Mouse (Mus musculus) spleen, adult 12 weeks (tissue): ENCODE results near the gene Hectd2.
A peak's percentile ranks its signal among the peaks of the same experiment; 100 is the strongest.

Source experiments
- DNase-seq: peaks from one replicate; pipeline ENCODE4 v3.0.0; 2022; ENCODE audit warnings: low spot score

Gene Hectd2

GRCm38 (mm10) chr19:36554046-36554784 is at the start of gene Hectd2:
Gene Hectd2 (plus strand): TSS chr19:36554639.
- DNase-seq, result peak; percentile 11

- DNase-seq, result no peak
These were observed 49.7 kb upstream of the Hectd2 start for GRCm38 (mm10) chr19:36504716-36505115.

GRCm38 (mm10) chr19:36511305-36511704 is 43.1 kb upstream of the Hectd2 start:
- DNase-seq, result no peak

- DNase-seq, result no peak
These were observed 36.0 kb upstream of the Hectd2 start for GRCm38 (mm10) chr19:36518461-36518860.

- DNase-seq, result no peak
These were observed 32.9 kb upstream of the Hectd2 start for GRCm38 (mm10) chr19:36521568-36521967.

- DNase-seq, result no peak
These were observed 31.8 kb upstream of the Hectd2 start for GRCm38 (mm10) chr19:36522558-36523195.

GRCm38 (mm10) chr19:36525071-36525470 is 29.4 kb upstream of the Hectd2 start:
- no peak for DNase-seq

- DNase-seq, result no peak
These were observed 21.4 kb upstream of the Hectd2 start for GRCm38 (mm10) chr19:36533082-36533481.

- no peak for DNase-seq
These were observed 20.3 kb upstream of the Hectd2 start for GRCm38 (mm10) chr19:36534011-36534765.

- DNase-seq, result no peak
These were observed 19.7 kb upstream of the Hectd2 start for GRCm38 (mm10) chr19:36534766-36535140.

GRCm38 (mm10) chr19:36535186-36535585 is 19.3 kb upstream of the Hectd2 start:
- DNase-seq, result no peak

- DNase-seq, result no peak
These were observed 18.6 kb upstream of the Hectd2 start for GRCm38 (mm10) chr19:36535878-36536277.

- DNase-seq, result no peak
These were observed 17.5 kb upstream of the Hectd2 start for GRCm38 (mm10) chr19:36536929-36537328.

- no peak for DNase-seq
These were observed 15.9 kb upstream of the Hectd2 start for GRCm38 (mm10) chr19:36538528-36538927.

- no peak for DNase-seq
These were observed 15.1 kb upstream of the Hectd2 start for GRCm38 (mm10) chr19:36539311-36539710.

- no peak for DNase-seq
These were observed 14.3 kb upstream of the Hectd2 start for GRCm38 (mm10) chr19:36540012-36540606.

- no peak for DNase-seq
These were observed 13.7 kb upstream of the Hectd2 start for GRCm38 (mm10) chr19:36540776-36541175.

- no peak for DNase-seq
These were observed 836 bp upstream of the Hectd2 start for GRCm38 (mm10) chr19:36553561-36554045.

GRCm38 (mm10) chr19:36554785-36555595 is 551 bp downstream of the Hectd2 start:
- no peak for DNase-seq

GRCm38 (mm10) chr19:36559331-36559730 is 4.9 kb downstream of the Hectd2 start:
- no peak for DNase-seq

GRCm38 (mm10) chr19:36560160-36560559 is 5.7 kb downstream of the Hectd2 start:
- no peak for DNase-seq

GRCm38 (mm10) chr19:36561171-36561570 is 6.7 kb downstream of the Hectd2 start:
- DNase-seq, result no peak
